Mouse (Mus musculus) lung, postnatal 0 days (tissue): ENCODE measurements around the gene Mettl21c.

ENCODE experiments used
- CTCF ChIP-seq: IDR thresholded peaks from 2 replicates; pipeline ENCODE4 v1.5.1; 2016; ENCODE audit warnings: antibody characterized with exemption, mild to moderate bottlenecking
- EP300 ChIP-seq: IDR thresholded peaks from 2 replicates; pipeline ENCODE4 v1.6.1; 2016; ENCODE audit warnings: antibody characterized with exemption, mild to moderate bottlenecking, control low read depth

GRCm38 (mm10) chr1:44061836-44062235, 42.0 kb upstream of the Mettl21c start, which contains the start of gene Gm8251:
- no peak for TF ChIP-seq CTCF
- no peak for TF ChIP-seq EP300
